Mouse (Mus musculus): ENCODE results near the gene Sbf1.

Sbf1 gene

DNA sequence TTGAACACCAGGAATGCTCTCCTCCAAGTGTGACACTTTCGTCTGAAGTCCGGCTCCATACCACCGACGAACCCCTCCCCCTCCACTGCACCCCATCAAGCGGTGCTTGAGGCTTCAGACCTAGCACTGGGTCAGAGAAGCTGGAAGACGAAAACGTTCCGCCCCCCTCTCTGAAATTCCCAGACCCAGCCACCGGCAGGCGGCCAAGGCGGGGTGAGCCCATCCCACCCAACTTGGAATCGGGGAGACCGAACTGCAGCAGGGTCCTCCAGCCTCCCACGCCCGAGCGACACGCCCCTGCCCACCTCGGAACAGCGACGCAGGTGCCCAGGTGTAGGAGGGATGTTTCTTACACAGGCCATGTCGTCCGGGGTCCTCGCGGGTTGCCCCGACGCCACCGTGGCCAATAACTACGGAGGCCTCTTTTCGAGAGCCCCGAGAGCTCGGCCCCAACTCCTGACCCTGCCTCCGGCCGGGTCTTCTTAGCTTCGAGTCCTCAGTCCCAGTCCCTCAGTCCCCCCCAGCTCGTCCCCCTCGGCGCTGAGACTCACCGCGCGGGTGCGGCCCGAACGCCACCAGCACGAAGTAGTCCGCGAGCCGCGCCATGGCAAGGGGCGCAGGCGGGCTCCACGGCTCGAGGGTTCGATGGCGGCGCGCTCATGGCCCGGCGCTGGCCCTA, 461 bp downstream of the Sbf1 start:
- DNase-seq: peak; percentile 57

DNA sequence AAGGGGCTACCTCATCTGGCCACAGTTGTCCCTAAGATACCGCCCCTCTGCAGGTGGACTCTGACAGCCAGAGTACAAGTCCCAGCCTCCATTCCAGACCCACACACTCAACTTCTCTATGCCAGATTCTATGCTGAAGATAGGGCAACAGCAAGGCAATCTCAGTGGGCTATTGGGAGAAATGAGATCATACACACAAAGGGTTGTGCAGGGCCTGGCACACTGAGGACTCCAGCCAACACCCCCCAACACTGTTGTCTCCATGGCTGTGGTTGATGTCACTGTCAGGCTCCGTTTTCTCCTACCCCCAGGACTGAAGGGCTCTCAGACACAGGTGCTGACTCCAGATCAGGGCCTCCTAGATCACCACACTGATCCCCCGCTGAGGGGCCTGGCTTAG, 1.0 kb downstream of the Sbf1 start:
- DNase-seq: no peak

DNA sequence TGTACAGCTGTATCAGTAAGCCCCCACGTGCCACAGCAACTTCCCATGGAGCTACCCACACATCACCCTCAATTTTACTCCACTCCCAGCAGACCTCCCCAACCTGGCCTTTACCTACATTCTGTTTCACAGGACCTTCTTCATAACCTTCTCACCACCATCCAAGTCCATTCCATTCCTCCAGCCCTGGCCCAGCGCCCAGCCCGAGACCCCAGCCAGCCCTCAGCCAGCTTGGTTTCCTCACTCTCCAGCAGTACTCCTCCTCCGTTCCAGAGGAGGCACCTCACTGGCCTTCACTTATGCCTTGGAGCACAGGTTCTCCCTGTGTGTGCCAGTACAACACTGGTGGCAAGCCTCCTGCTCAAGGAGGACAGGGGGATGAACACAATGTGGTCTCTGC, 1.8 kb downstream of the Sbf1 start:
- DNase-seq: peak; percentile 6

DNA sequence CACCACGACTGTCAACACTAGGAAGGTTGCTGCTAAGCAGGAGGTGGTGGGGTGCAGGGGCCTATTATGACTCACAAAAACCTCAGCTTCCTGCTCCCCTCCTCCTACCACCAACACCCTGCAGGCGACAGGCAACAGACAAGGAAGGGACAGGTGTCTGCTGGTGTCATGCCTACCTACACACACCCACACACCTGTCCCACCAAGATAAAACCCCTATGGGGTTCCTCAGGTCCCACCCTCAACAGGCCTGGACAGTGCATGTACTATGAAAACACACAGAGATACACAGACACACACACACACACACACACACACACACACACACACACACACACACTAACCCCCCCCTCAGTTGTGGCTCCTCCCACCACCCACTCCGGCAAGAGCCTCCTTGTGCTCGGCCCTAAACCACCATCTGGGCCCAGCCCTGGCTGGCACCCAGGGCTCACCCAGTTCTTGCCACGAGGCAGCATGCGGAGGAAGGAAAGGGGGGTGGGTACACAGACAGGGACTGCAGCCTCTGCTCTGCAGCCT, 5.1 kb downstream of the Sbf1 start:
- peak; percentile 87 for DNase-seq

DNA sequence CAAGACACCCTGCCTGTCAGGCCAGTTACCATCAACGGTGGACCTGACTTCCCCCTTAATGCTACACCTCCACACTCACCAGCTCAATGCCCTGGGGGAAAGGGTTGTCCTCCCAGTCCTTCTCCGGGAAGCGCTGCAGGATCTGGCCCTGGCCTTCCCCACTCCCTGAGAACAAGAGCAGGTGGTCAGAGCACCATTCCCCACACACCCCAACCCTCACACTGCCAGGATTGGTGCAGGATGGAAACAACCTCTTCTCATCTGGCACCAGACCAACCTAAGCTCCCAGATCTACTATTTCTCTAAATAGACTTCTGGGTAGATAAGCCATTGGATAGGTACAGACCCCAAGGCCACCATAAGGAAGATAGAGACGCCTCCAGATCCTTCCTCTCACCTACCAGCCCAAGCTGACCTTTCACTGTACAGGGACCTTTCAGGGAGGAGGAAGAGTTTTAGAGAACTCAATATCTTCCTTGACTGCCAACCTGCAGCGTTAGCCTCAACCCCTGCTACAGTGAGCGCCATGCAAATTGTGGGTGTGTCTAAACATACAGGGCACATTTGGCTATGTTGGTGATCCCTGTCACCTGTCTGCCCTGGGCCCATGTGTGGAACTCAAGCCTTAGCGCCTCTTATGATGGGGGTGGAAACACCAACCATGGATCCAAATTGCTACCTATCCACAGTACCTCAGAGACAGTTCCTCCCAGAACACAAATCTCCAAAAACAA, 6.5 kb downstream of the Sbf1 start:
- peak; percentile 8 for DNase-seq

DNA sequence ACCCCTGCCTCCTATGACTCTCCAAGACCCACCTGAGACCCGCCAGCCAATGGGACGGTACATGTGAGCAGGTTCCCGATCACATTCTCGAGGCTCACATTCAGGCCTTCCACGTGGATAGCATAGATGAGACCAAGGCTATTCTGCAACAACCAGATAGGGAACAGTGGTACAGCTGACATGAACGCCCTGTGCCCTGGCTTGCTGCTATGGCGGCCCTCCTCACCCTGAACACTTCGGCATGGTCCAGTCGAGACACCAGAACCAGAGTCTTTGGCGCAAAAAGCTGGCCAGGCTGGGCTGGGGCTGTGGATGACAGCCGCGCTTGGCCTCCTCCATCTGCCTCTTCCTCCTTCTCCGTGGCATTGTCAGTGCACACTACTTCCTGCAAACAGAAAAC, 7.7 kb downstream of the Sbf1 start:
- no peak for DNase-seq

DNA sequence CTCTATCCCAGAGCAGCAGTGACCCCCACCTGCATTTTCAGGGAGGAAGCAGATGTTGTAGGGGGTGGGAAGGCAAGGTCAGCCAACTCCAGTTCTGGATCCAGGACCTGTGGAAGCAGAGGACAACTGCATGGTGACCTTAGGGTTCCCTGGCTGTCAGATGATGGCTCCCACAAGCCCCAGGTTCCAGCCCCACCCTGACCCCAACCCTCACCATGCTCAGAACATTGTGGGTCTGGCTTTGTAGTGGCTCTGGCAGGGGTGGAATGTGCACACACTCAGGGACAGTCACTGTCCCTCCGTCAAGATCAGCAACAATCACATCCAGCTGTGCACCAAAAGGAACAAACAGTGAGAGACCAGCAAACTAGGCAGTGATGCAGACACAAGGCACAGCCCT, 9.1 kb downstream of the Sbf1 start:
- no peak for DNase-seq

DNA sequence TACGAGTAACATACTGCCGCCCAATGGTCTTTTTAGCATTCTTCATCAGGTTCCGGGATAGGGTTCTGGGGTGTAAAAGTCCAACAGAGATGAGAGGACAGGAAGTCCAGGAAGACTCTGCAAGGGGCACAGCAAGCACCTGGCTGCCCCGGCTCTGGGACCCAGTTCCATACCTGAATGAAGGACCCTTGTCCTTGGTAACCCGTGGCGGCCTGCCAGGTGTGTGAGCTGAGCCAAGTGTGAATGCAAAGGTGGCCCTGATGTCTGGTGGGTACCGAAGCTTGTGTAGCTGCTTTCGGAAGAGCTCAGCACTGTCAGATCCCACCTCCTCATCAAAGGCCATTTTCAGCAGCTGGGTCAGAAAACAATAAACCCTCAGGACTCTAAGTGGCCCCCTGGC, 14.5 kb downstream of the Sbf1 start:
- no peak for DNase-seq

DNA sequence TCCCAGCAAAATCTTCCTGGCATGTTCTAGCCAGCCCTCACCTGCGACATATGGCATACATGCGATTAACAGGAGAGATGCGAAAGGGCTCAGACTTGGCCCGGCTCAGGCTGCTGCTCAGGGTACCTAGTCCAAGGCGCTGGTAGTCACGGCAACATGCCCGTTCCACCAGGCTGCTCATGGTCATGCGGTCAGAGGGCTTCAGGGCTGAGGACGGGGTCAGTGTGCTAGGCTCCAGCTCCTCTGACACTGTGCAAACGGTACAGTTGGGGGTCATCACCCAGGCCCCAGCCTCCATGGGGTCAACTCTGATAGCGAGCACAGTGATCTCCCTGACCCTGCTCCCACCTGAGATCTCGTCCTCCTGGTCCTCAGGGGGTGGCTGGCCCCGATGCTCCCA, 14.9 kb downstream of the Sbf1 start:
- DNase-seq: no peak

DNA sequence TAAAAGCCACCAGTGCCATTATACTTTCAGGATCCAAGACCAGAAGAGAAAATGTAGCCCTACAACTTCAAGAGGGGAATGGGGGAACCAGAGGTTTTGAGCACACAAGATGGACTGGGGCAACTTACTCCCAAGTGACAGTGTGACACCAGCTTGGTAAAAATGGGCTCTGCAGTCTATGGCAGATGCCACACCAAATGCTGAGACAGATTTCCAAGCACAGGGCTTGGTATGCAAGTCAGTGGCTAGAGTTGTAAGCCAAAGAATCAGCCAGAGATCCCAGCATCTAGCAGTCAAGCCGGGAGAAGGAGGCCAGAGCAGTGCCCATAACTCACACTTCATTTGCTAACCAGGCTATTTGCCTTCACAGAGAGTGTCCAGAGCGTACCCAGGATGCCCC, 17.4 kb downstream of the Sbf1 start:
- no peak for DNase-seq

DNA sequence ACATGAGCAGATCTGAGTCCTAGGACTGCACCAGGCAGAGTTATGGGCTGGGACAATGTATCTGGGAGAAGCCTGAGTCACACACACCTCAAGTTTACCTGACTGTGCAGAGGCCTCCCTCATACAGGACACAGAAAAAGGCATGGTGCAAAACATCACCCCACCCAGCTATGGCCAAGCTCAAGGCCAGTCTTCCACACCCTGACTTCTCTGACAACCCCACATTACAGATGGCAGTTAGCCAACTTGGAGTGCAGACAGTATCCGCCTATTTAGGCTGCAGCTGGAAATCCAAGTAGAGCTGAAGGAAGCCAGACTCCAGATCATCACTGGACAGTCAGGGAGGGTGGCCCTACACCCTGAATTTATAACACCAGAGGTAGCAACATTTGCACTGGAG, 18.6 kb downstream of the Sbf1 start:
- no peak for DNase-seq

DNA sequence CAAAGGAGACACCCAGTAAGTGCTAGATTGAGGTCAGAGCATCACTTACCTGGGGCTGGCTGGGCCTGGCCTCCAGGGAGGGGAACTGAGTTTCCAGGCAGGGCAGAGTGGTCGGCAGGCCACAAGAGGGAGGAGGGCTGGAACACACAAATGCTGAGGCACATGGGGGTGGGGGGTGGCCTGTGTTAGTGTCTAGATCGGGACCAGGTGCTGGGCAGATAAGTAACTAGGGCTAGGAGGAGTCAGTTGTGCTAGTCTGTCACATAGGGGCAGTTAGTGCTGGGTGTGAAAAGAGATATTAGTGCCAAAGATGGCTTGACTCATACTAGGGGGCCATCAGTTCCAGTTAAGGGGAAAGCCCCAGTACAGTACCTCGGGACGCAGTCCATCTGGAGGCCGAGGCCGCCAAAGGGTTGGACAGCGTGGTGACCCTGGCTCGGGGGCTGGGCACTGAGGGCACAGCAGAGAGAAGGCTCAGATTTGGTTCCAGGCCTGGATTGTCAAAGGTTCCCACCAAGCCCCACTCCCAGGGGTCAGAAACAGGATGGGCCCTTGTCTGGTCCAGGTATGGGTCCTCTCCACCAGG, 19.4 kb downstream of the Sbf1 start:
- DNase-seq: no peak

DNA sequence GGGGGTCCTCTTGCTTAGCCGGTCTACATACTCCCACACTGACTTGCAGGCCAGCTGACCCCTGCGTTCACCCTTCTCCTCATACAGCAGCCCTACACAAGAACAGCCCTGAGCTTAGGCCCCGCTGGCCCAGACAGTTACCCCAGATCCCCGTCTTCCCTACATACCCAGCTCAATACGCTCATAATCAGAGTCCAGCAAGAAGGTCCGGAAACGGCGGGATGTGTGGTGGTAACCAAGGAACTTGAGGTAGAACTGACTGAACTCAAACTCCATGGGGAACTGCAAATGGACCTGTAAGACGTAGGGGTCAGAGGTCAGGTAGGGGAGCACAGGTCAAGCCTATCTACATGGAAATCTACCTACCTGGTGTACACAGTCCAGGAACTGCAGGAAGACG, 21.3 kb downstream of the Sbf1 start:
- DNase-seq: no peak

DNA sequence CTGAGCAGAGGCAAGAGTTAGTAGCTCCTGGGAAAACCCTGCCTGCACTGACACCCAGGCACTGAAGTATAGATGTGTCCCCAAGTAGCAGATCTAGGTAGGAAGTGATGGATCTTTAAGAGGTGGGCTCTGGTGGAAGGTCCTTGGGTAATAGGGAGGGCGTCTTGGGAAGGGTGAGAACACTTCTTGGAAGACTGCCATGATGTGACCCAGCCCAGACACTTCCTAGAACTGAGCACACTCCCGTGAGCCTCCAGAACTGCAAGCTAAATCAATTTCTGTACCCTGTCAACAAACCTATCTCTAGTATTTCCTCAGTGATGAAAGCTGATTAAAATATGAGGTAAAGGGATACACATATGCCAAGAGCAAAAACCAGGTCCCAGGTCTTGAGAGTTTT, 22.3 kb downstream of the Sbf1 start:
- no peak for DNase-seq

DNA sequence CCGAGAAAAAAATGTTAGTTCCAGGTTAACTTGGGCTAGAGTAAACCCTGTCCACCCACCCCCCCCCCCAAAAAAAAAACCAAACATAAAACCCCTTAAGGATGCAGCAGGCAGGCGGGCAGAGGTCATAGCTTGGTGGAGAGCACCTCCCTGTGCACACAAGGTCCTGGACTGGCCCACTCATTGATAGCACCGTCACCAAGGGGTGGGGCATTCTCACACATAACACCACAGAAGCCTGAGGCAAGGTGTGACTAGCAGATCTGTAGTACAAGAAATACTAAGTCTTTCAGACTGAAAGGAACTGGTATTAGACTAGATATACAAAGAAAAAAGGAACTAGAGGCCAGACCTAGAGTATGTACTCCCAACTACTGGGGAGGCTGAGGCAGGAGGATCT, 23.6 kb downstream of the Sbf1 start:
- no peak for DNase-seq

DNA sequence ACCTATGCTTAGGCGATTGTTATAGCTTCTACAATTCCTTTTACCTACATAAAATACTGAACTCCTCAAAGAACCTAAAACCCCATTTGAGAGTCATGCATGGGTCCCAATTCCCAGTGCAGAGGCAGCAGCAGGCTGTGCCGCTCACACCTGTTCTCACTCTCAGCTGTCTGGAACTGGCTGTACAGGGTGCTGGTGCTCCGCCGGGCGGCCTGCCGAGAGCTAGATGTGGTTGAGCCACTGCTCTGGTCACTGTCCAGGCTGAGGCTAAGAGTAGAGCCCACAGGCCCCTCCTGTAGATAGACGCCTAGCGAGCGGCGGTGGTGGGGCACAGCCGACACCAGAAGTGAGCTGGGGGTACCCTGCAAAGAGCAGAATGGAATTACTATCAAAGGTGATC, 25.7 kb downstream of the Sbf1 start:
- no peak for DNase-seq

DNA sequence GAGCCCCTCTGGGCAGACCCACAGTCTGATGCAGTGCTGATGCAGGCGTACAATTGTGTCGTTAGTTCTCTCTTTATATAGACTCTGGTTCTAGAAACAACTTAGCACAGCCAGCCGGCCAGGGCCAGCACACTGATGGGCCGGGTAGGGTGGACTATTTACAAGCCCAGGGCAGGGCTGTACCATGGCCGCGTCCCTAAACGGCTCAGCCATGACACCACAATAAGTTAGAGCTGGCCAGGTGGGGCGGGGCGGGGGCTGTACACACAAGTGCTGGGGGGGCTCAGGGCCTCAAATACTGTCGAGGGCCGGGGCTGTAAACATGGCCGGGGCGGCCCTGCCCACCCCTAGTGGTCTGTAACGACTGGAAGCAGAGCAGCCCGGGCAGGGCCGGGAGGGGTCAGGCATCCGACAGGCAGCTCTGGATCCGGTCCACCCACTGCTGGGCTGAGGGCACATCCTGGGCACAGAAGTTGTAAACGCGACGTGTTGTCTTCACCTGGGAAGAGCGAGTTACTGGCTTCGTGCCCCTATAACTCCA, 26.8 kb downstream of the Sbf1 start:
- no peak for DNase-seq

DNA sequence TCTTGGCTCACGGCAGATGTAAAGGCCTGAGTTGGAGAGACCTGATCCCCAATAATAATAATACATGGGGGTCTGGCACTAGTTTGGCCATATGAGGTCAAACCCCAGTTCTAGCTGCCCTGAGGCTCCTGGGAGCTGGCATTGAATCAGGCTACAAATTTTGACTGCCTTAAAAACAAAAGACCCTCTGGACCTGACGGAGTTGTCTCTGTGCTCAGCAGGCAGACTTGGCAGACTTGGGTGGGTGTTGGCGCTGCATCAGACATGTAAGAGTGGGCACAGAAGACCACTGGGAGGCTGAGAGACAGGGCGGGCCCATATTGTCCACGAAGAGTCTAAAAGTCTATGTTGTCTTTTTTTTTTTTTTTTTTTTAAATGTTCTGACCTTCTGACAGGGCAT, 28.5 kb downstream of the Sbf1 start:
- DNase-seq: no peak

DNA sequence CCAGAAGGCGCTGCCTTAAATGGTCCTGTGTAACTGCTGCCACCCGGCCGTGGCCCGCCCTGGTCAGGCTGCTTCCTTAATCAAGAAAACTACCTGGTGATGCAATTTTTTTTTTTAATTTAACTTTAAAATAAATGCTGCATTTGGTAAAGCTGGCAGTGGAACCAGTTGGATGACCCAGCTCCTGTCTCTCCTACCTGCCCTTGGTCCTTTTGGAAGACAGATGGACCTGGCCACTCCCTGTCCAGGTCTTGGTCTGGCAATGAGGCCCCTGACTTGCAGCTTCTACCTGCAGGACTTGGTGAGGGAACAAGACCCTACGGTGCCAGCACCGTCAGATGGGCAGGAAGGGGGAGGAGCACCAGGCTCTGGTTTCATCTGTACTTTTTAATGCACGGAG, 29.0 kb downstream of the Sbf1 start:
- DNase-seq: peak; percentile 47

DNA sequence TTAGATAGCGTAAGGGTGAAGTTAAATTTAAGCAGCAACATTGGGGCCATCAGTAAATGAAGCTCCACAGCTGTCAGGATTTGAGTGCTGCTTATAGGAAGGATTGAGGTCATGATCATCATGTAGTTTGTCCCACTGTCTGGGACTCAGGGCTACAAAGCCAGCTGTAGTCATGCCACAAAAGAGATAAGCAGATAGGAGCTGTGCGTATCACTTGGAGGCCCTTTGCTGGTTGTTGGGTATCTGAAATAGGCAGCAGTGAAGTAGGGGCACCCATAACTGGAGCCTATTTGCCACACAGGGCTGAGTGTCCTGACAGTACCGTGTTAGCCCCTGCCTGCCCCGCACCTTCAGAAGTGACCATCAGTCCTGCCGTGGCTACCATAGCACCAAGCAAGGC, 29.6 kb downstream of the Sbf1 start:
- no peak for DNase-seq

DNA sequence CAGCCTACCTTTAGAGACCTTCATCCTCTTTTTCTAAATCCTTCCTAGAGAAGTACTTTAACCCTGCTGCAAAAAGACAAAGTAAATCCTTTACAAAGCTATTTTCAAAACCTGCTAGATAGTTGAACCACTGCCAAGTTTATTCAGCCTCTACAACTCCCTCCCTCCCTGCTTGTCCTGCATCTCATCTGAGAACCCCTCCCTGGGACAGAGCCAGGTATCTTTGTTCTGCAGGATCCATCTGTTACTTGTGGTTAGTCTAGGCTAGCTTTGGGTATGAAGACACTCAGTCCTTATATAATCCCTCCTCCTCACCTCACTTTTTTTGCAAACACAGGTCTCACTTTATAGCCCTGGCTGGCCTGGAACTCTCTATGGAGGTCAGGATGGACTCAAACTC, 30.1 kb downstream of the Sbf1 start:
- DNase-seq: no peak

DNA sequence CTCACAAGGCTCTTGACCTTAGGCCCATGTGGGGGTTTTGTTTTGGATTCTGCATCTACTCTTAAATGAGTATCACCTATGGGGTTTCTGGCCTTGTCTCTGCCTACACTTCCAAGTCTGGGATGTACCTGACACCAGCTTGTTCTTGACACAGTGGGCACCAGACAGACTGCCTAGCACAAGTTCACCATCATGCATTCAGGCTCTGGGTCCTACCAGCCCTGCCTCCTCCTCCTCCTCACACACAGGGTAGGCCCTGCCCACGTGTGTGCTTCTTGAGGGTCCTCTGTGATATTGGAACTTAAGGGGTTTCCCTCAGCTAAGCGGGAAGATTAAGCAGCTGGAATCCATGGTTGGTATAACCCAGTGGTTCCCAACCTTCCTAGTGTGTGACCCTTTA, 31.0 kb downstream of the Sbf1 start:
- DNase-seq: no peak

DNA sequence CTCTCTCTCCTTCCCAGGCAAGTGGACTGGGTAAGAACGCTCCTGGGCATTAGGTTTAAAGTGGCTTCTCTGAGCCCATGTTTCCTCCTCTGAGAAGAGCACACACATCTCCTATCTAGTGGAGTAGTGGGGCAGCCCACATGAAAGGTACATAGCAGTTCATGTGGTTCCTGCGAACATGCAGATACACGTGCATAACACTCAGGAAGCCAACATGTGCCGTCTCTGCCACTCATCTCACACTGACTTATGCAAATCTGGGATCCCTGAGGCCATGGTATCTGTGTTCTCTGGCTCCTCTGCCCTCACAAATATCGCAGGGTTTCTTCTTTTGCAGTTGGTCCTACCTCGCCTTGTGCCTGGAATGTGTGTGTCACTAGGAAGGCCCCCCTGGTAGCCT, 32.6 kb downstream of the Sbf1 start:
- peak; percentile 48 for DNase-seq

DNA sequence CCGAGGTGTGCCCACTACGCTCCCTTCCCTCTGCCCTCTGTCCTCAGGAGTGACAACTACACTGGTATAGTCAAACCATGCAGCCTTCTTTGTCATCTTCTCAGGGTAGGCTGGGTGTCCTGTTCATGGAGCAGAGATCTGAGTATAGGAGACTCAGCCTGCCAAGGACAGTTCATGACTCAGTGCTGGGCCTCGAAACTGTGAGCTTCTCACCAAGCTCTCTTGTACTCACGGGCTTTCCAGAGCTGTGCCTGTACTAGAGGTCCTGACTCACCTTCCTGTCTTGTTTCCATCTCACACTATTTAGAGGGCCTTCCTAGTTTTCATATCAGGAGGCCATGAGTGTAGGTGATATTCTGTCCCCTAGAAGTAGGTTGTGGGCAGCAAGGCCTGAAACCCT, 37.7 kb downstream of the Sbf1 start:
- DNase-seq: no peak

Measured in thymus, postnatal 14 days (tissue).